Mouse (Mus musculus) hematopoietic stem cell, adult 5-6 weeks (primary cell): Measurements from ENCODE around the gene Mpg. TPM values are rescaled to one million over a fixed set of nuclear protein-coding genes. Genes with fewer than 3 reads are reported as not detected.

ENCODE experiments used
- ATAC-seq, 2 experiments: fragments of 125-278 bp in 1 of 2; replicated peaks in 1 of 2; 2 replicates each; pipeline ENCODE4 v1.8.0; 2016 to 2017; ENCODE audit warnings: inconsistent platforms in 2 of 2, mild to moderate bottlenecking in 2 of 2, moderate number of reproducible peaks in 2 of 2, low read depth in 1 of 2, moderate TSS enrichment in 1 of 2; ENCODE audit not compliant: low FRiP score in 2 of 2, poor library complexity in 2 of 2, severe bottlenecking in 2 of 2, insufficient read depth in 1 of 2, low TSS enrichment in 1 of 2
- total RNA-seq: library from RNA; stranded (forward); fragments of 172-1452, 232-1000 nt; gene quantifications from 2 replicates; pipeline ENCODE4 v1.2.3, GENCODE M21; 2017

Gene Mpg
- total RNA-seq, 1 experiment from 2014 or later, result 10.4 TPM

DNA sequence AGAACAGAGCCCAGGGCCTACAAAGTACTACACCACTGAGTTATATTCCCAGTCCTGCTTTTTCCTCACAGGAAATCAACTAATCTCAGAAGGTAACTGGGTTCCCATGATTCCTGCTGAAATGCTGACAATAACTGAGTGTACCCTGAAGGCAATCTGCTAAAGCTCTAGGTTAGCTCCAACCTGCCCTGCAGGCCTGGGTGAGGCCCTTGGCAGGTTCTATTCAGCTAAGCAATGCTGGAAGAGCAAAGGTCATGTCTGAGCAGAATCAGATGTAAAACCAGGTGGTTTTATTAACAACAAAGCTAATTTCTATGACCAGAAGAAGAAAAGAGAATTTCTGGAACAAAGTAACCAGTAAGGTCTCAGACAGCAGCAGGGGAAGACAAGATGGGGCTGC lies 15.1 kb downstream of the Mpg start:
- no peak for ATAC-seq

GRCm38 (mm10) chr11:32242209-32242608 lies 15.9 kb downstream of the Mpg start:
- no peak for ATAC-seq

- no peak for ATAC-seq
Measured at GRCm38 (mm10) chr11:32243205-32243955, 17.1 kb downstream of the Mpg start.

DNA sequence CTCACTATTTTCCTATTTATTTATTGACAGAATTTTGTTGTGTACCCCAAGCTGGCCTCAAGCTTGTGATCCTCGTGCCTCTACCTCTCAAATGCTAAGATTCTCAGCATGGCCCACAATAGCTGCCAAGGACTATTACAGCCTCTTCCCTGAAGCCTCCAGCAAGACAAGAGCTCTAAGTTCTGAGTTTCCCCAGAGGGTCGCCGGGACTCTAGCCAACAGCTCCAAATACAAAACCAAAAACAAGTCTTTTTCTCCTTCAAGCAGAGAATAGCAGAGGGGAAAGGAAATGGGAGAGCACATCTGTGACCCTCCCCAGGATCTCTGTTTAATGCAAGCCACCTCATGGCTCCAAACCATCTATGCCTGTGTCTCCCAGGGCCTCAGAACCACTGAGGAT lies 17.8 kb downstream of the Mpg start:
- no peak for ATAC-seq

- no peak for ATAC-seq
Measured at GRCm38 (mm10) chr11:32244617-32245016, 18.3 kb downstream of the Mpg start.

DNA sequence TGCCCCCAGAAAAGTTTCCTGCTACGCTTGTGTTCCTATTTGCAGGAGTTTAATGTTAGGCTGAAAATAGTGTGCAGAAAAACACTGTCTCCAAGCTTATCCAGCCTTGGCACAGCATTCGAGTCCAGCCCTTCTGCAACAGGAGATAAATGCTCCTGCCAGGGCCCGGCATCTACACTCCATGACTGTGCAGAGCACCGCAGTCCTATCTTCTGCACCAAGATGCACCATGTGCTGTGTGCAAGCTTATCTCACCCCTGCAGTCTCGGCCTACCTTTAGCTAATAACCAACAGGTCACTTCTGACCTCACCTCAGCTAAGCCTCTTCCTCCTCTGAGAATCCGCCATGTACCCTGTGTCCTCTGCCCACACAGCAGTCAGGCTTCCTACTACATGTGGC lies 19.3 kb downstream of the Mpg start:
- ATAC-seq, result peak in 1 of 2 experiments; percentile 59; a peak in 2 of 4 replicates

GRCm38 (mm10) chr11:32247068-32247467 lies 20.8 kb downstream of the Mpg start:
- peak; percentile 61 to 77 for ATAC-seq

GRCm38 (mm10) chr11:32248350-32248749 lies 22.0 kb downstream of the Mpg start:
- no peak for ATAC-seq

- ATAC-seq, result peak in 1 of 2 experiments; percentile 26; a peak in 1 of 4 replicates
Measured at GRCm38 (mm10) chr11:32250880-32251763, 24.8 kb downstream of the Mpg start.

- no peak for ATAC-seq
Measured at GRCm38 (mm10) chr11:32253121-32253520, 26.8 kb downstream of the Mpg start.

- ATAC-seq, result no peak
Measured at GRCm38 (mm10) chr11:32256146-32256545, 29.8 kb downstream of the Mpg start.

GRCm38 (mm10) chr11:32256566-32256965 lies 30.3 kb downstream of the Mpg start:
- ATAC-seq, result no peak

GRCm38 (mm10) chr11:32262674-32263415 lies 36.5 kb downstream of the Mpg start:
- no peak for ATAC-seq

DNA sequence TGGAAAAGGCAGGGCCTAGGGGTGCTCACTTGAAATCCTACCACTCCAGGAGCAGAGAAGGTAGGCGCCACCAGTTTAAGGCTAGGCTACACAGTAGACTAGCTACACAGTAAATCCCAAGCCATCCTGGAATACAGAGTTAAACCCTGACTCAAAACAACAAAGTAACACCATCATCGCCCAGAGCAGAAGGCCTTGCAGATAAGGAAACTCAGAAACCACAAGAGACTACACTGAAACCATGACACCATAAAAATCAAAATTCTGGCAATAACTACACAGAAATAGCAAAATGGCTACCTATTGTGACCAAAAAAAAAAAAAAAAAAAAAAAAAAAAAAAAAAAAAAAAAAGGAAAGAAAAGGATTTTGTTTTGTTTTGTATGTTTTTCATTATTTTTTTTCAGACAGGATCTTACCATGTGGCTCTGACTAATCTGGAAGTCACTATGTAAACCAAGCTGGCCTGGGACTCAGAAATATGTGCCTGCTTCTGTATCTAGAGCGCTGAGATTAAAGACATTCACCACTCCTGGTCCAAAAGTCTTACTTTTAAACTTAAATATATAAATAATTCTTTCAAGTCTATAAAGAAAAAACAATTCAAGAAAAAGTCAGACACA lies 38.9 kb downstream of the Mpg start:
- ATAC-seq, result peak; percentile 75 to 82

DNA sequence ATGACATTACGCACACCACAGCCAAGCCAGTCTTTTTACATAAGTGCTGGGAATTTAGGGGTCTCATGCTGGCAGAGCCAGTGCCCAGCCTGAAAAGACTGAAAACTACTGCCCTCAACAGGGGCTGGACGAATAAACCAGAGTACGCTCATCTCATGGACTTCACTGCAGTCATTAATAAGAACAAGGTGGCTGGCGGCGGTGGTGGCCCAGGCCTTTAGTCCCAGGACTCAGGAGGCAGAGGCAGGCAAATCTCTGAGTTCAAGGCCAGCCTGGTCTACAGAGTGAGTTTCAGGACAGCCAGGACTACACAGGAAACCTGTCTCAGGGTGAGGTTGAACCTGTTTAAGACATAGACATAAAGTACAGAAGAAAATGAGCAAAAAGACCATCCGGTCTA lies 39.9 kb downstream of the Mpg start:
- no peak for ATAC-seq

DNA sequence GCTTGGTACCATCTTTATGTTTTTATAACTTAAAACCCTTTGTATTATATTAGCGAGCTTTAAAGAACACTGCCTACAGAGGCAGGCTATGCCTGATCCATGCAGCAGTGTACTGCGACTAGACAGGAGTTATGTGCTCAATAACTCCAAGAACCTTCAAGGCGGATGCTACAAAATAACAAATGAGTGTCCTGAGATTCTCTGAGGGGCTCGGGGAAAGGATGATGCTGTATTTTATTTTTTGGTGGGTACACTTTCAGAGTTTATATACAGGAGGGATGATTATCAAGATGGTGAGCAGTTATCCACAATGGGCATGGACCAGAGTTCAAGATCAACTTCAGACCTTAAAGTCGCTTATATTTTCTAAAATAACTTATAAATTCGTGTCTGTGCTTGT lies 40.5 kb downstream of the Mpg start:
- no peak for ATAC-seq

DNA sequence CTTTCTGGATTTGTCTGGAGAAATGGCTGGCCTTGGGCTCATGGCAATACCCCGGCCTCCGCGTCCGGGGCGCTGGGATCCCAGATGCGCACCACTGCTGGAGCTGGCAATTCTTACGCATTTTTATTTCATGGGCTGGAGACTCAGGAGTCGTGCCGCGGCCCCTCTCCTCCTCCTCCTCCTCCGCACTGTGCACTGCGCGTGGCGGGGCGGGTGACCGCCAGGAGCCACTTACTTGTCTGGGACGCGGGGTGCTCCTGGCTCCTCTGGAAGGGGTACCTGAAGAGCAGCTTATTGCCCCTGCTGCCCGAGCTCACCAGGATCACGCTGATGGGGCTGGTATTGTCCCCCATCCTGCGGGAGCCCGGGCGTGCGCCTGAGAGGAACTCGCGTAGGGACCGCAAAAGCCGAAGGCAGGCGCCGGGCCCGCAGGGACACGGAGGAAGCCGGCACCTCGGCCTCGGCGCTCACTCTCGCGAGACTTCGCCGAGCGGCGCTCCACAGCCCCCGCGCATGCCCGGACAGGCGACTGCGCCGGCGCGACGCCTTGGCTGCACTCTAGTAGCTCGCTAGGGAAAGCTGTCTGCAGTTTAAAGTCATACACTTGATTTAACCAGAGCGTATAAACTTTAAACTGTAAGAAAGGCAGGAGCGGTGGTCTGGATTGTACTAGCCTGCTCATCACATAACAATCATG lies 41.0 kb downstream of the Mpg start, which contains the start of gene Nprl3:
Gene Nprl3, minus strand, starts transcription at position 520 of the 697 bp plus-strand sequence.
- ATAC-seq, result peak; percentile 63 to 83
